Mouse (Mus musculus): ENCODE data around the gene Edem2. TPM values are rescaled to one million over a fixed set of nuclear protein-coding genes. Genes with fewer than 3 reads are reported as not detected.

Gene Edem2
- polyA plus RNA-seq, 1 experiment from 2014 or later, result 34.4 TPM

GRCm38 (mm10) chr2:155675118-155675517, 54.2 kb downstream of the Edem2 start:
- Histone ChIP-seq H3K27me3 (ENCODE audit: insufficient read depth, poor library complexity, severe bottlenecking) (no peaks in the 10 kb centered on the region), H3K4me1 (0 out of 2 replicates have a peak, but pooled peaks cover 4% of the 10 kb centered on the region), H3K4me3 (no peak overlapping the region), H3K9me3 (no peaks in the 10 kb centered on the region), H3K27ac (no peak overlapping the region), H3K36me3 (peaks cover 29% of the 10 kb centered on the region)
- WGBS, result 55% methylated on average over 4 of the region's 4 CpGs
- no peak for DNase-seq (ENCODE audit: low spot score)

GRCm38 (mm10) chr2:155673546-155673945, 55.7 kb downstream of the Edem2 start:
- Histone ChIP-seq H3K4me1 (0 out of 2 replicates have a peak, but pooled peaks cover 4% of the 10 kb centered on the region), H3K27ac (no peak overlapping the region), H3K9me3 (no peaks in the 10 kb centered on the region), H3K4me3 (no peak overlapping the region), H3K27me3 (ENCODE audit: insufficient read depth, poor library complexity, severe bottlenecking) (no peaks in the 10 kb centered on the region), H3K36me3 (peaks cover 29% of the 10 kb centered on the region)
- 41% methylated on average over 2 of the region's 2 CpGs for WGBS
- DNase-seq (ENCODE audit: low spot score), result no peak

GRCm38 (mm10) chr2:155671236-155671635, 58.0 kb downstream of the Edem2 start:
- Histone ChIP-seq H3K9me3 (no peaks in the 10 kb centered on the region), H3K4me3 (no peak overlapping the region), H3K36me3 (peaks cover 48% of the 10 kb centered on the region), H3K27me3 (ENCODE audit: insufficient read depth, poor library complexity, severe bottlenecking) (no peaks in the 10 kb centered on the region), H3K4me1 (peaks cover 7% of the 10 kb centered on the region; the same call in 1 of the 2 replicates), H3K27ac (no peak overlapping the region)
- no peak for DNase-seq (ENCODE audit: low spot score)
- 87% methylated on average over 4 of the region's 4 CpGs for WGBS

GRCm38 (mm10) chr2:155668461-155668860, 60.8 kb downstream of the Edem2 start:
- Histone ChIP-seq H3K36me3 (peaks cover 76% of the 10 kb centered on the region), H3K27me3 (ENCODE audit: insufficient read depth, poor library complexity, severe bottlenecking) (no peaks in the 10 kb centered on the region), H3K4me1 (peaks cover 2% of the 10 kb centered on the region; the same call in 1 of the 2 replicates), H3K27ac (no peak overlapping the region), H3K9me3 (no peaks in the 10 kb centered on the region), H3K4me3 (no peak overlapping the region)
- no peak for DNase-seq (ENCODE audit: low spot score)
- WGBS, result 87% methylated on average over 4 of the region's 4 CpGs

GRCm38 (mm10) chr2:155667881-155668280, 61.4 kb downstream of the Edem2 start:
- Histone ChIP-seq H3K27me3 (ENCODE audit: insufficient read depth, poor library complexity, severe bottlenecking) (no peaks in the 10 kb centered on the region), H3K36me3 (peaks cover 82% of the 10 kb centered on the region), H3K4me1 (peaks cover 2% of the 10 kb centered on the region; the same call in 1 of the 2 replicates), H3K4me3 (no peak overlapping the region), H3K9me3 (no peaks in the 10 kb centered on the region), H3K27ac (no peak overlapping the region)
- WGBS, result 95% methylated on average over 8 of the region's 8 CpGs
- DNase-seq (ENCODE audit: low spot score), result no peak

- DNase-seq (ENCODE audit: low spot score), result no peak
- WGBS, result 78% methylated on average over 6 of the region's 6 CpGs
- peaks cover 2% of the 10 kb centered on the region; the same call in 1 of the 2 replicates for H3K4me1 ChIP-seq
- no peak overlapping the region for H3K27ac ChIP-seq
- no peaks in the 10 kb centered on the region for H3K9me3 ChIP-seq
- H3K36me3 ChIP-seq, result peaks cover 89% of the 10 kb centered on the region
- H3K27me3 ChIP-seq (ENCODE audit: insufficient read depth, poor library complexity, severe bottlenecking), result no peaks in the 10 kb centered on the region
- H3K4me3 ChIP-seq, result no peak overlapping the region
Observed at GRCm38 (mm10) chr2:155663910-155664460, 65.3 kb downstream of the Edem2 start.

- no peaks in the 10 kb centered on the region for H3K9me3 ChIP-seq
- WGBS, result 25% methylated on average over 5 of the region's 5 CpGs
- H3K36me3 ChIP-seq, result peaks cover 90% of the 10 kb centered on the region
- no peaks in the 10 kb centered on the region for H3K27me3 ChIP-seq (ENCODE audit: insufficient read depth, poor library complexity, severe bottlenecking)
- no peak overlapping the region for H3K4me3 ChIP-seq
- no peak for DNase-seq (ENCODE audit: low spot score)
- H3K4me1 ChIP-seq, result peaks cover 2% of the 10 kb centered on the region; the same call in 1 of the 2 replicates
- H3K27ac ChIP-seq, result no peak overlapping the region
Observed at GRCm38 (mm10) chr2:155663097-155663496, 66.2 kb downstream of the Edem2 start.

GRCm38 (mm10) chr2:155662390-155662789, 66.9 kb downstream of the Edem2 start:
- WGBS, result 96% methylated on average over 5 of the region's 5 CpGs
- Histone ChIP-seq H3K27ac (no peak overlapping the region), H3K36me3 (peaks cover 90% of the 10 kb centered on the region)

GRCm38 (mm10) chr2:155655759-155656372, 73.4 kb downstream of the Edem2 start:
- no peaks in the 10 kb centered on the region for H3K4me1 ChIP-seq
- H3K4me3 ChIP-seq, result no peak overlapping the region
- no peak for DNase-seq (ENCODE audit: low spot score)
- H3K9me3 ChIP-seq, result no peaks in the 10 kb centered on the region
- H3K36me3 ChIP-seq, result peaks cover 91% of the 10 kb centered on the region
- H3K27me3 ChIP-seq (ENCODE audit: insufficient read depth, poor library complexity, severe bottlenecking), result no peaks in the 10 kb centered on the region
- no peak overlapping the region for H3K27ac ChIP-seq
- 88% methylated on average over 6 of the region's 6 CpGs for WGBS

More at GRCm38 (mm10) chr2:155662390-155662789, 66.9 kb downstream of the Edem2 start:
- DNase-seq (ENCODE audit: low spot score), result no peak
- no peaks in the 10 kb centered on the region for H3K9me3 ChIP-seq
- H3K4me3 ChIP-seq, result no peak overlapping the region
- H3K4me1 ChIP-seq, result peaks cover 2% of the 10 kb centered on the region; the same call in 1 of the 2 replicates
- no peaks in the 10 kb centered on the region for H3K27me3 ChIP-seq (ENCODE audit: insufficient read depth, poor library complexity, severe bottlenecking)

GRCm38 (mm10) chr2:155652618-155653017, 76.7 kb downstream of the Edem2 start:
- no peak for DNase-seq (ENCODE audit: low spot score)
- no peaks in the 10 kb centered on the region for H3K9me3 ChIP-seq
- H3K27ac ChIP-seq, result no peak overlapping the region
- WGBS, result 94% methylated on average over 5 of the region's 5 CpGs
- H3K4me1 ChIP-seq, result no peaks in the 10 kb centered on the region
- H3K4me3 ChIP-seq, result no peak overlapping the region
- peaks cover 93% of the 10 kb centered on the region for H3K36me3 ChIP-seq
- no peaks in the 10 kb centered on the region for H3K27me3 ChIP-seq (ENCODE audit: insufficient read depth, poor library complexity, severe bottlenecking)

Other genes starting within 250 kb of the Edem2 start
- 8.9 and 12.9 TPM in 2 replicates for gene Acss2, start 211.5 kb downstream of the Edem2 start, polyA plus RNA-seq (2016; fragmentation: Nextera tagmentation; extraction: Ambion mirVana)
- gene Ggt7, start 211.2 kb downstream of the Edem2 start, polyA plus RNA-seq (2016; fragmentation: Nextera tagmentation; extraction: Ambion mirVana), result 3.1 and 3.9 TPM in 2 replicates
- 24.2 and 29.1 TPM in 2 replicates for gene Gss, start 136.7 kb downstream of the Edem2 start, polyA plus RNA-seq (2016; fragmentation: Nextera tagmentation; extraction: Ambion mirVana)
- 12.4 and 15.7 TPM in 2 replicates for gene Myh7b, start 118.3 kb downstream of the Edem2 start, polyA plus RNA-seq (2016; fragmentation: Nextera tagmentation; extraction: Ambion mirVana)
- 101 and 107 TPM in 2 replicates for gene Trpc4ap, start 37.1 kb downstream of the Edem2 start, polyA plus RNA-seq (2016; fragmentation: Nextera tagmentation; extraction: Ambion mirVana)
- not detected in 2 replicates for gene Gm17581, start 6.4 kb upstream of the Edem2 start, polyA plus RNA-seq (2016; fragmentation: Nextera tagmentation; extraction: Ambion mirVana)
- 5.3 and 6.6 TPM in 2 replicates for gene Procr, start 21.6 kb upstream of the Edem2 start, polyA plus RNA-seq (2016; fragmentation: Nextera tagmentation; extraction: Ambion mirVana)
- gene Mmp24, start 45.9 kb upstream of the Edem2 start, polyA plus RNA-seq (2016; fragmentation: Nextera tagmentation; extraction: Ambion mirVana), result 0.06 TPM in 1 of 2 replicates, not detected in the other
- gene BC029722, start 90.0 kb upstream of the Edem2 start, polyA plus RNA-seq (2016; fragmentation: Nextera tagmentation; extraction: Ambion mirVana), result 7.9 and 9.5 TPM in 2 replicates
- 170 and 215 TPM in 2 replicates for gene Eif6, start 97.5 kb upstream of the Edem2 start, polyA plus RNA-seq (2016; fragmentation: Nextera tagmentation; extraction: Ambion mirVana)
- gene Fam83c, start 105.4 kb upstream of the Edem2 start, polyA plus RNA-seq (2016; fragmentation: Nextera tagmentation; extraction: Ambion mirVana), result 0.22 and 0.30 TPM in 2 replicates
- gene Uqcc1, start 200.8 kb upstream of the Edem2 start, polyA plus RNA-seq (2016; fragmentation: Nextera tagmentation; extraction: Ambion mirVana), result 100 and 112 TPM in 2 replicates
- gene Gm15557, start 211.3 kb upstream of the Edem2 start, polyA plus RNA-seq (2016; fragmentation: Nextera tagmentation; extraction: Ambion mirVana), result not detected in 2 replicates
- gene Gdf5, start 215.9 kb upstream of the Edem2 start, polyA plus RNA-seq (2016; fragmentation: Nextera tagmentation; extraction: Ambion mirVana), result 0.25 and 0.29 TPM in 2 replicates
- 15.7 and 17.6 TPM in 2 replicates for gene Cep250, start 227.0 kb upstream of the Edem2 start, polyA plus RNA-seq (2016; fragmentation: Nextera tagmentation; extraction: Ambion mirVana)